Mouse (Mus musculus): ENCODE measurements around the gene Snap23. TPM values are rescaled to one million over a fixed set of nuclear protein-coding genes. Genes with fewer than 3 reads are reported as not detected.

The Snap23 gene
- total RNA-seq, 4 experiments from 2014 or later, result 53.4 to 63.6 (median 58.4) TPM

DNA sequence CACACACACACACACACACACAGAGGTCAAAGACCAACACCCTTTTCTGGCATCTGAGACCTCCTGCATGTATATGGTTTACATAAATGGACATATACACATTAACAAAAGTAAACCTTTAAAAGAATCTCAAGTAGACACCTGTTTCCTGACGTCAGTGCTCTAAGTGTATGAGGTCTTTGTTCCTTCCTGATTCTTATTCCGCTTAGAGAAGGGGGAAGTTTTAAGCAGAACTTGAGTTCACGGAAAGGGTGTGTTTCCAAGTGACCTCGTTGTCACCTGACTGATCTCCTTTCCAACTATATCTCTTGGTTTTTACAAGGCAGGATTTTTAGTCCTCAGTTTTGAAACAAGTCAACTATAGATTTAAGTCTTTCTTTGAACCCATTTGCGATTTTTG, 10.8 kb downstream of the Snap23 start:
- DNase-seq (ENCODE audit: low spot score), result peak; percentile 60

- DNase-seq (ENCODE audit: low spot score), result no peak
Observed at GRCm38 (mm10) chr2:120589759-120590158, 22.3 kb downstream of the Snap23 start.

DNA sequence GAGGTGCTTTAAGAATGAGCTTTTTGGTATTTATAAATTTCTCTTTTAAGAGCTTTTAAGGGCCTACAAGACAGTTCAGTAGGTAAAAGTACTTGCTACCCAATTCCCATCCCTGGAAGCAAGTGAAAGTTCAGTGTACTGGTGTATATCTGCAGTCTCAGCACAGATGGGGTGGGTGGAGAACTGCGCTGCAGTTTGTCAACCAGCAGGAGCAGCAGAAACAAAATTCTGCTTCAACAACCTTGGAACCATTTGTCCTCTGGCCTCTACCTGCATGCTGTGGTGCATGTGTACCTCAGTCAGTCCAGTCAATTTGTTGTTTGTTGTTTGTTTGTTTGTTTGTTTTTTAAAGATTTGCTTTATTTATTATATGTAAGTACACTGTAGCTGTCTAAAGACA, 24.8 kb downstream of the Snap23 start:
- no peak for DNase-seq (ENCODE audit: low spot score)

DNA sequence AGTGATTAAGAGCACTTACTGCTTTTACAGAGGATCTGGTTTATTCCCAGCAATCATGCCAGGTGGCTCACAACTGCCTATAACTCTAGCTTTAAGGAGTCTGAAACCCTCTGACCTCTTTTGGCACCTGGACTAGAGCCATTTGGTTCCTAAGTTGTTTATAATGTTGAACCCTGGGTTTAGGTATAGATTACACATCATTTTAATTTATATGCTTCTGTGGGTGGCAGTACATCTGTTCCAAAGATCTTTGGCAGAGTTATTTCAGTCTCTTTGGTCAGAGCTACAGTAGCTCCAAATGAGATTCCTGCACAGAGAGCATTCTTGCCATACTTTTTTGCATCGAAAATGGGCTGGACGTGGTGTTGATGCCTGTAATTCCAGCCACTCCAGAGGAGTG, 30.3 kb downstream of the Snap23 start:
- DNase-seq (ENCODE audit: low spot score), result no peak

DNA sequence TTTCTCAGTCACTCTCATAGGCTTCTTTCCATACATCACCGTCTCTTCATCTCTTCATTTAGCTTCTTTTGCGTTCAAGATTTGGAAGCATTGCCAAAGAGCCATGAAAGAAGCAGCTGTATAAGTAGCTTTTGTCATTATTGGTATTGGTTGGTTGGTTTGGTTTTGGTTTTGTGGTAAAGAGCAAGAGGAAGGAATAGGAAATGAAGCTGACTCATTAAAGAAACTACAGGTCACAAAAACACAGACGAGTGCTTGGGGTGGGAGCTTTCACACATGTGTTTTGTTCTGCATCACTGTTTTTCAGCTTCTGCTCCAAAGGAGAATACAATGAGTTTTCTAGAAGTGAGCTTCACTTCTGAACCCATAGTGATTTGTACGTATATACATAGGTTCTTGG, 32.0 kb downstream of the Snap23 start:
- DNase-seq (ENCODE audit: low spot score), result no peak

GRCm38 (mm10) chr2:120606021-120606690, 38.7 kb downstream of the Snap23 start:
- DNase-seq (ENCODE audit: low spot score), result peak; percentile 18

- DNase-seq (ENCODE audit: low spot score), result peak; percentile 84
Observed at GRCm38 (mm10) chr2:120608830-120609723, 41.6 kb downstream of the Snap23 start, which contains the start of the genes Haus2 and Lrrc57. Haus2 (plus strand) TSS chr2:120609383. Lrrc57 (minus strand) TSS chr2:120609520.

- no peak for DNase-seq (ENCODE audit: low spot score)
Observed at GRCm38 (mm10) chr2:120616279-120617163, 49.0 kb downstream of the Snap23 start.

DNA sequence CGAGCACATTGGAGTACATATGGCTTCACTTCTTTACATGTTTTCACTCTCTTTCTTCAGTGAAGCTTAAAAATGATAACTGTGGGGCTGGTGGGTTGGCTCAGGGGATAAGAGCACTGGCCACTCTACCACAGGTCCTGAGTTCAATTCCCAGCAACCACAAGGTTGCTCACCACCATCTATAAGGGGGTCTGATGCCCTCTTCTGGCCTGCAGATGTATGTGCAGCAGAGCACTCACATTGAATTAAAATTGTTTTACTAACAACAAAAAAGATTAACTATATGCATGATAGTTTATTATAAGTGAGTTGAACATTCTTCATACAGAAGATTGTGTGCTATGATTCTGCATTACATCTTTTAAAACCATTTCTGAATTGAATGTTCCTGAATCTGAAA, 52.1 kb downstream of the Snap23 start:
- no peak for DNase-seq (ENCODE audit: low spot score)

- no peak for DNase-seq (ENCODE audit: low spot score)
Observed at GRCm38 (mm10) chr2:120622920-120623319, 55.4 kb downstream of the Snap23 start.

DNA sequence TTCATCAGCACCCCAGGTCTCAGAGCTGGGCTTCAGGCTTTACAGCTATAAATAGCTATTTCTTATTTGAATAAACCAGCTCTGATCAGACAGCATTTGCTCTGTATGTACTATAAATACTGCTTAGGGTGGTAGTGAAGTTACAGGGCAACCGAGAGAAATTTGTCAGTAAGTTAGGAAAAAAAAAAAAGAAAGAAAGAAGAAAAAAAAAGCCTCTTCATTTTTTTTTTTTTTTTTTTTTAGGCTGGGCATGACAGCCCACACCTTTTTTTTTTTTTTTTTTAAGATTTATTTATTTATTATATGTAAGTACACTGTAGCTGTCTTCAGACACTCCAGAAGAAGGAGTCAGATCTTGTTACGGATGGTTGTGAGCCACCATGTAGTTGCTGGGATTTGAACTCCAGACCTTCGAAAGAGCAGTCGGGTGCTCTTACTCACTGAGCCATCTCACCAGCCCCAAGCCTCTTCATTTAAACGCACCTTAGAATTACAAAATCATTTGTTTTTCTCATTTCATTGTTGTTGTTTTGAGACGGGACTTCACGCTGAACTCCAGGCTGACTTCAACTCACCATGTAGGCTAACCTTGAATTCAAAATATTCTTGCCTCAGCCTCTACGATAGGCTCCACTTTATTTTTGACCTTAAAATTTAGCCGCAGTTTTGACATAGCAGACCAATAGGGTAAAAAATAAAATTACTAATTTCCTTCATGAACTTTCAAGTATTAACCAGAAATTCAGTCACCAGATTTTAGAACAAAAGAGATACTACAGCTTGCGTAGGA, 60.8 kb downstream of the Snap23 start:
- no peak for DNase-seq (ENCODE audit: low spot score)

DNA sequence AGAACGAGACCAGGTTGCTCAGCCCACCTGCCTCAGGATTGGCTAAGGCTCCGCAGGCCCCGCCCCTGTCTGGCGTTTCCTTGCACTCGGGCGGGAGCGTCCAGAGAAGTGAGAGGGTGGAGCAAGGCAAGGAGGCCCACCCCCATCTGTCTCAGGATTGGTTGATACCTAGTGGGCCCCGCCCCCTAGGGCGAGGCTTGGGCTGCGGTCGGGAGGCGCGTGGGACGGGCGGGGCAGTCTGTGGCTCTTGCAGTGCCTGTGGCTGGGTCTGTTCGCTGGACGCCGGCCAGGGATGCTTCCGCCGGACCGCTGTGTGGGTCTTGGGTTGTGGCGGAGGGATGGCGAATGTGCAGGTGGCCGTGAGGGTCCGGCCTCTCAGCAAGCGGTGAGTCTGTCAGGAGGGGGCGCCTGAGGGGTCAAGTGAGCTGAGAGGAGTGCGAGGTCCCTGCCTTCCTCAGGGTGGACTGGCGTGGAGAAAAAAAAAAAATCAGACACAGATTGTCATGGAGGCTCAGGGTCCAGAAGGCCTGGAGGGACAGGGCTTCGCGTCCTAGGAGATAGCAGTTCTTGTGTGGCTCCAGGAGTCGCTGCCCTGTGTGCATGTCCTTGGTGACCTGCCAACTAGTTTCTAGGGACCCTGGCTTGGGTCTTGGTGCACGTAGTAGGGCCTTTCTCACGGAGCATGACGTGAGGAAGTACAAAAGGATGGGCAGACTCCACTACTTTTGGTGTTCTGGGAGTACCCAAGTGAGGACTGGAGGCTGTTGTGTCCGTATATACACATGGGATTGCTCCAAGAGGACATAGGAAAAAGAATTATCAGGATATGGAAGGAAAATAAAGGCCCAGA, 61.6 kb downstream of the Snap23 start, which contains the start of gene Stard9:
Gene Stard9, plus strand, starts transcription at position 236 of the 850 bp plus-strand sequence.
- peak; percentile 98 for DNase-seq (ENCODE audit: low spot score)

GRCm38 (mm10) chr2:120630246-120630645, 62.8 kb downstream of the Snap23 start:
- DNase-seq (ENCODE audit: low spot score), result no peak

DNA sequence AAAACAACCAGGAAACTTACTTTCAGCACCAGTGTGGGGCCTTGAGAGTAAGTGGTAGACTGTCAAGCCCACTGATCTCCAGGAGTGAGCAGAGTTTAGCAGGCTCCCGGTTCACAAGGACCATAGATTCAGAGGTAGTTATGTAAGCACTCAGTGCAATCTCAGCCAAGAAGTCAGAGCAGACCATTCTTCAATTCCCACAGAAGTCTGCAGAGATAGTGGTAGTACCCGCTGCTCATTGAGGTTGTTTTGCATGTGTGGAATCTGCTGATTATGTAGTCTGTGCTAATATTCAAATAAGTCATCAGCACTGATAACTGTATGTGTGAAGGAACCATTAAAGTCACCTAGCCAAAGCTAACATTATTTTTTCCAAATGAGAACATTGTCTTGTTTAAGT, 63.2 kb downstream of the Snap23 start:
- DNase-seq (ENCODE audit: low spot score), result no peak

- no peak for DNase-seq (ENCODE audit: low spot score)
Observed at GRCm38 (mm10) chr2:120631521-120631920, 64.0 kb downstream of the Snap23 start.

GRCm38 (mm10) chr2:120631957-120632356, 64.5 kb downstream of the Snap23 start:
- DNase-seq (ENCODE audit: low spot score), result peak; percentile 82

- DNase-seq (ENCODE audit: low spot score), result no peak
Observed at GRCm38 (mm10) chr2:120640835-120641234, 73.4 kb downstream of the Snap23 start.

DNA sequence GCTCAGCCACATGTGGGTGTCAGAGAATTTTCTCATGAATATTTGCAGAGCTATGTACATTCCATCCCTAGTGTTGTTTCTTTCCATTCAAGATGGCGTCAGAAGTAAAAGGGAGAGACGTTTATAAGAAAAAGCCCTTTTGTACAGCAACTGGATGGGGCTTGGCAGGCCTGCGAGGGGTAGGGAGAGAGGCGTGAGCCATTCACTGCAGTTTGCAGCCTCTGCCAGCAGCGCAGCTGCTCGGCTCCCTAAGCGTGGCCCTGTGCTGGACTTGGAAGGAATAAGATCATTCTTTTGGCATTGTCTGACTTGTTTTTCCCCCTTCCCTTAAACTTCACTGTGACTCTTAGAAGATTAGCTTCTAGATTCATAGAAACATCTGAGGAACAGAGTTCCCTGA, 76.4 kb downstream of the Snap23 start:
- peak; percentile 65 for DNase-seq (ENCODE audit: low spot score)

- no peak for DNase-seq (ENCODE audit: low spot score)
Observed at GRCm38 (mm10) chr2:120646777-120647176, 79.3 kb downstream of the Snap23 start.
